In the genomic region with DNA sequence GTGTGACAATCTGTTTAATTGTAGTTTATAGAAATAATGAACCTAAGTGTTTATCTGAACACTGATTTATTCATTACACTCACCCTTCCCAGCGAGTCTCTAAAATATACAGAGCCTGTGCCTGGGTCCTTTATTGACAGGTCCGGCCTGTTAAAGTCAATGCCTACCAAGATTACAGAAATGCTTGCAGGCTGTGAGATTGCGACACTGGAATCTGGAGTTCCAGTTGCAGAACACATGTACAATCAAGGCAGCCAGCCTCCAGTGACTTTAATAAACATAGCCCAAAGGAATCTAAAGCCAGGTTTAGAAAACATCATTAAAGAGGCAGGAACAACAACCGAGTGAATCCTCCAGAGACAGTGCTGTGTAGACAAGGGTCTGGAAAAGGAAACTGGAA, we compare ENCODE assay signal across 15 mouse cellular contexts. TPM values are rescaled to one million over a fixed set of nuclear protein-coding genes. Genes with fewer than 3 reads are reported as not detected.
DNase-seq lines count a peak whose midpoint lies in the region; ATAC-seq and TF ChIP-seq lines count a peak whose summit lies in the region.
"Had no signal": no experiment of that assay in that cellular context is flagged by ENCODE, and none has a peak within 500 bp of the region (broad histone marks: within the 10 kb centered on the region; RNA-seq: fewer than 3 reads in every experiment).

No protein-coding gene starts in this region.

- peak overlapping the region; percentile 36; the same call in 1 of the 2 replicates for H3K27ac ChIP-seq in embryonic facial prominence, embryonic 15.5 days (replicated peaks)
- H3K27ac ChIP-seq in embryonic facial prominence, embryonic 10.5 days (replicated peaks), result no peak overlapping the region
- no peak overlapping the region; the same call in 1 of the 2 replicates for H3K27ac ChIP-seq in liver, postnatal 0 days (ENCODE audit: low read depth)
- no peak overlapping the region for H3K27ac ChIP-seq in neural tube, embryonic 15.5 days (replicated peaks)
- H3K27ac ChIP-seq: forebrain, embryonic 15.5 days; hindbrain, postnatal 0 days; liver, embryonic 14.5 days; midbrain, embryonic 13.5 days had no signal

- 62% methylated on average over 4 of the region's 4 CpGs for WGBS in embryonic facial prominence, embryonic 15.5 days
- WGBS in embryonic facial prominence, embryonic 10.5 days, result 85% methylated on average over 4 of the region's 4 CpGs
- 42% methylated on average over 4 of the region's 4 CpGs for WGBS in lung, adult 2 months
- 55% methylated on average over 4 of the region's 4 CpGs for WGBS in liver, postnatal 0 days (ENCODE audit: insufficient replicate concordance)
- WGBS in neural tube, embryonic 15.5 days, result 78% methylated on average over 4 of the region's 4 CpGs

- no peaks in the 10 kb centered on the region for H3K27me3 ChIP-seq in embryonic facial prominence, embryonic 15.5 days
- no peaks in the 10 kb centered on the region for H3K27me3 ChIP-seq in embryonic facial prominence, embryonic 10.5 days (replicated peaks; ENCODE audit: low read depth, poor library complexity, severe bottlenecking)
- H3K27me3 ChIP-seq in liver, postnatal 0 days (ENCODE audit: insufficient read depth, low read length), result no peaks in the 10 kb centered on the region
- no peaks in the 10 kb centered on the region for H3K27me3 ChIP-seq in neural tube, embryonic 15.5 days (replicated peaks)
- H3K27me3 ChIP-seq: forebrain, embryonic 15.5 days; midbrain, embryonic 13.5 days had no signal

- no peak for ATAC-seq in embryonic facial prominence, embryonic 15.5 days (ENCODE audit: insufficient number of reproducible peaks, low FRiP score, low TSS enrichment, low read depth)
- ATAC-seq in liver, postnatal 0 days, result no peak
- no peak for ATAC-seq in neural tube, embryonic 15.5 days (ENCODE audit: low FRiP score)
- ATAC-seq: forebrain, embryonic 15.5 days; hindbrain, postnatal 0 days; midbrain, embryonic 13.5 days had no signal

- TF ChIP-seq EP300 in liver, postnatal 0 days (IDR thresholded peaks at IDR 0.05; ENCODE audit: low read depth), result no peak

- DNase-seq in embryonic facial prominence, embryonic 10.5 days (ENCODE audit: low spot score), result no peak
- DNase-seq in lung, adult 18-20 months, result peak; percentile 55 to 72
- no peak for DNase-seq in lung, adult 2 months
- DNase-seq in liver, postnatal 0 days, result no peak
- no peak for DNase-seq in testis, postnatal 10 days (ENCODE audit: low spot score)
- DNase-seq in testis, postnatal 14 days (ENCODE audit: low spot score), result no peak
- DNase-seq: cerebellum, adult 18-20 months; gastrocnemius, postnatal 25 days; kidney, adult 2 months had no signal

- H3K4me1 ChIP-seq in embryonic facial prominence, embryonic 15.5 days, result peaks cover 24% of the 10 kb centered on the region
- H3K4me1 ChIP-seq in embryonic facial prominence, embryonic 10.5 days, result peaks cover 27% of the 10 kb centered on the region
- peaks cover 22% of the 10 kb centered on the region for H3K4me1 ChIP-seq in lung, adult 2 months (ENCODE audit: control insufficient read depth, insufficient read depth, low read length)
- peaks cover 31% of the 10 kb centered on the region for H3K4me1 ChIP-seq in liver, postnatal 0 days (ENCODE audit: insufficient read depth)
- peaks cover 48% of the 10 kb centered on the region for H3K4me1 ChIP-seq in neural tube, embryonic 15.5 days

- TF ChIP-seq CTCF in lung, adult 2 months (IDR thresholded peaks at IDR 0.05; ENCODE audit: insufficient read depth, low read length), result no peak
- TF ChIP-seq CTCF in liver, postnatal 0 days (IDR thresholded peaks at IDR 0.05; ENCODE audit: low read depth), result no peak

- no peaks in the 10 kb centered on the region for H3K36me3 ChIP-seq in embryonic facial prominence, embryonic 15.5 days
- peaks cover 17% of the 10 kb centered on the region for H3K36me3 ChIP-seq in embryonic facial prominence, embryonic 10.5 days (replicated peaks)
- no peaks in the 10 kb centered on the region for H3K36me3 ChIP-seq in liver, postnatal 0 days (replicated peaks; ENCODE audit: insufficient read depth, low read length)
- H3K36me3 ChIP-seq in neural tube, embryonic 15.5 days, result no peaks in the 10 kb centered on the region
- H3K36me3 ChIP-seq: forebrain, embryonic 15.5 days; midbrain, embryonic 13.5 days had no signal

- H3K4me2 ChIP-seq in embryonic facial prominence, embryonic 15.5 days (replicated peaks), result no peak overlapping the region
- H3K4me2 ChIP-seq in liver, postnatal 0 days (ENCODE audit: low read depth, low read length), result peak overlapping the region; percentile 7; the same call in 1 of the 2 replicates
- H3K4me2 ChIP-seq in neural tube, embryonic 15.5 days, result no peak overlapping the region
- H3K4me2 ChIP-seq: forebrain, embryonic 15.5 days; midbrain, embryonic 13.5 days had no signal

- no peaks in the 10 kb centered on the region for H3K9me3 ChIP-seq in embryonic facial prominence, embryonic 15.5 days (replicated peaks)
- no peaks in the 10 kb centered on the region for H3K9me3 ChIP-seq in embryonic facial prominence, embryonic 10.5 days
- H3K9me3 ChIP-seq in liver, postnatal 0 days (ENCODE audit: low read length), result no peaks in the 10 kb centered on the region
- H3K9me3 ChIP-seq in neural tube, embryonic 15.5 days (replicated peaks), result no peaks in the 10 kb centered on the region
- H3K9me3 ChIP-seq: forebrain, embryonic 15.5 days; midbrain, embryonic 13.5 days had no signal

- no peak overlapping the region for H3K4me3 ChIP-seq in embryonic facial prominence, embryonic 15.5 days (replicated peaks)
- no peak overlapping the region for H3K4me3 ChIP-seq in embryonic facial prominence, embryonic 10.5 days
- H3K4me3 ChIP-seq in lung, adult 2 months (replicated peaks; ENCODE audit: extremely low read depth, low read depth, low read length), result no peak overlapping the region
- no peak overlapping the region for H3K4me3 ChIP-seq in liver, postnatal 0 days (ENCODE audit: low read depth, low read length)
- no peak overlapping the region for H3K4me3 ChIP-seq in neural tube, embryonic 15.5 days (replicated peaks)
- H3K4me3 ChIP-seq: forebrain, embryonic 15.5 days; midbrain, embryonic 13.5 days had no signal

- no peak overlapping the region for H3K9ac ChIP-seq in embryonic facial prominence, embryonic 15.5 days
- no peak overlapping the region for H3K9ac ChIP-seq in liver, postnatal 0 days (replicated peaks)
- no peak overlapping the region for H3K9ac ChIP-seq in neural tube, embryonic 15.5 days (replicated peaks)
- H3K9ac ChIP-seq: forebrain, embryonic 15.5 days; liver, embryonic 14.5 days; midbrain, embryonic 13.5 days had no signal

- TF ChIP-seq POLR2A in lung, adult 2 months (IDR thresholded peaks at IDR 0.05; ENCODE audit: borderline replicate concordance, extremely low read depth, low read depth, low read length), result no peak

RNA-seq across cellular contexts. Expression of gene Maco1, which starts 5.6 kb away (rescaled TPM):
- polyA plus RNA-seq in embryonic facial prominence, embryonic 15.5 days (2015; fragmentation: Nextera tagmentation; extraction: Ambion mirVana), result 45.3 and 47.0 TPM in 2 replicates
- polyA plus RNA-seq in embryonic facial prominence, embryonic 10.5 days (2016; fragmentation: Nextera tagmentation; extraction: Ambion mirVana), result 38.9 and 42.5 TPM in 2 replicates
- polyA plus RNA-seq in lung, adult 2 months (2012; rRNA removed), result 7.8 and 9.2 TPM in 2 replicates
- 13.6 and 14.6 TPM in 2 replicates for polyA plus RNA-seq in liver, postnatal 0 days (2015; fragmentation: Nextera tagmentation; extraction: Ambion mirVana)
- polyA plus RNA-seq in neural tube, embryonic 15.5 days (2015; fragmentation: Nextera tagmentation; extraction: Ambion mirVana), result 78.0 and 91.9 TPM in 2 replicates

RNA-seq across cellular contexts. Expression of gene Rhd, which starts 16.7 kb away (rescaled TPM):
- 2.3 and 2.9 TPM in 2 replicates for polyA plus RNA-seq in embryonic facial prominence, embryonic 15.5 days (2015; fragmentation: Nextera tagmentation; extraction: Ambion mirVana)
- polyA plus RNA-seq in embryonic facial prominence, embryonic 10.5 days (2016; fragmentation: Nextera tagmentation; extraction: Ambion mirVana), result 8.2 and 11.2 TPM in 2 replicates
- 0.14 TPM in 1 of 2 replicates, not detected in the other for polyA plus RNA-seq in lung, adult 2 months (2012; rRNA removed)
- polyA plus RNA-seq in liver, postnatal 0 days (2015; fragmentation: Nextera tagmentation; extraction: Ambion mirVana), result 207 and 214 TPM in 2 replicates
- 1.6 and 1.9 TPM in 2 replicates for polyA plus RNA-seq in neural tube, embryonic 15.5 days (2015; fragmentation: Nextera tagmentation; extraction: Ambion mirVana)

Comparison
In these comparisons a context has a peak if more than half of its experiments do, and no peak if none do; other contexts are left out.
1. DNase-seq: peak in lung, adult 18-20 months (2 of 2); none in embryonic facial prominence, embryonic 10.5 days (single experiment), lung, adult 2 months (single experiment), liver, postnatal 0 days (single experiment), testis, postnatal 10 days (single experiment) and testis, postnatal 14 days (single experiment).
2. RNA of gene Rhd, which starts 16.7 kb away (polyA plus RNA-seq): 207 to 214 TPM in liver, postnatal 0 days; 8.2 to 11.2 TPM in embryonic facial prominence, embryonic 10.5 days, 2.3 to 2.9 TPM in embryonic facial prominence, embryonic 15.5 days, 1.6 to 1.9 TPM in neural tube, embryonic 15.5 days and 0.14 TPM in lung, adult 2 months; every median in the first group is over 10 times any median in the second.